Mouse (Mus musculus): ENCODE results near the gene Kank3.
"Not testable (repeated sequence)": the region's sequence is repeated elsewhere in the genome, so short reads cannot be mapped to it uniquely, and the experiment has no call there.

The Kank3 gene

DNA sequence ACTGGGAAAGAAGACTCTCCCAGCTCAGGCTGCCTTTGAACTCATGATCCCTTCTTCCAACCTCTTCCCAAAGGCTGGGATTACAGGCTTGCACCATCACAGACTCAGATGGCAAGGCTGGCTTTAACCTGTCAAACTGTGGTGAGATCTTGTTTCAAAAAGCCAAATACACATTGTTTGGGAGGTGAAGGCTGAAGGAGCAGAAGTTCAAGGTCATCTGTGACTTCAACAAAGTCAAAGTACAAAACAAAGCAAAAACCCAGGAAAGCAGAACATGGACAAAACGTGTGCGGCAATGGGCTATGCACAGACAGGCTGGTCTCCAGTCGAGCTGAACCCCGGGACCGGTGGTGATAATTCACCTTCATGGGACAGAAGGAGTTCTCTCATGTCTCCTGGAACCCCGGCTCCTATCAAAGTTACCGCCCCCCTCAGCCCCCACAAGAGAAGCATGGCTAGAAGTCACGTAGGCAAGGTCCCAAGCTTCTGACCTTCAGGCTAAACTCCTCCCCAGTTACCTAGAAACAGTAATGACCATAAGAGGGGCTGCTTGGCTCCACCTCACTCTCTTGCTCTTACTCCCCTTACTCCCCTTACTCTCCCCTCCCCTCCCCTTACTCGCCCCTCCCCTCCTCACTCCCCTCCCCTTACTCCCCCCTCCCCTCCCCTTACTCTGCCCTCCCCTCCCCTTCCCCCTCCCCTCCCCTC lies 3.0 kb upstream of the Kank3 start:
- no peak for DNase-seq (ENCODE audit: low spot score in 2 of 2)

DNA sequence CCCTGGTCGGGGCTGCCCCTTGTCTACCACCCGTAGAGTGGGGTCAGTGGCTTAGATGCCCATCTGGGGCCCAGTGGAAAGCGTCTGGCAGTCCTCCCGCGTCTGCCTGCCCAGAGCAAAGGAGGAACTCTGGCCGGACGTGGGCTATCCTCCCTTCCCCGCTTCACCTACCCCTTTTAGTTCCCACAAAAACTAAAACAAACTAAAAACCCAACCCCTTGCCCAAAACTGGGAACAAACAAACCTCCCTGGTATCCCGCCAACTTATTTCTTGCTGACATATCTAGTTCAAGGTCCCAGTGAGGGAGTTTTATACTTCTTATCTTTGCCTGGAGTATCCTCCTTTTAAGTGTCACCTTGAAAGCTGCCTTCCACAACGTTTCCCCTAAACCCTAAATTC lies 2.1 kb upstream of the Kank3 start:
- no peak for DNase-seq (ENCODE audit: low spot score in 2 of 2)

DNA sequence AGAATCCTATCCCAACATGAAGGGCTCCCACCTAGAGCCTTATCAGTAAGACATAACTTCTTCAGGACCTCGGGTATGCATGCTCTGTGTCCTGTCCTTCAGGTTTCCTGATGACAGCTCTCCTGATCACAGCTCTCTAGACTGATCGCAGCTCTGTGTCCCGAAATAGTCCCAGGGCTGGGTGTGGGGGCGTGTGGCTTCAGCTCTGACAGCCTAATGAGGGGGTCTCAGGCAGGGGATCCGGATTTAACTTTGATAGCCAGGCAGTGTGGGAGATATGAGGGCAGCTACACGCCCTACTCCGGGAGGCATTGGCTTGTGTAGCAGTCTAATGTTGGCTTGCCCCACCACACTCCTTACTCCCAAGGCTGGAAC lies 810 bp downstream of the Kank3 start:
- DNase-seq (ENCODE audit: low spot score in 2 of 2): no peak

GRCm38 (mm10) chr17:33812475-33812874 lies 2.2 kb downstream of the Kank3 start:
- no peak for DNase-seq (ENCODE audit: low spot score in 2 of 2)

GRCm38 (mm10) chr17:33812990-33813389 lies 2.7 kb downstream of the Kank3 start:
- DNase-seq (ENCODE audit: low spot score in 2 of 2): no peak

DNA sequence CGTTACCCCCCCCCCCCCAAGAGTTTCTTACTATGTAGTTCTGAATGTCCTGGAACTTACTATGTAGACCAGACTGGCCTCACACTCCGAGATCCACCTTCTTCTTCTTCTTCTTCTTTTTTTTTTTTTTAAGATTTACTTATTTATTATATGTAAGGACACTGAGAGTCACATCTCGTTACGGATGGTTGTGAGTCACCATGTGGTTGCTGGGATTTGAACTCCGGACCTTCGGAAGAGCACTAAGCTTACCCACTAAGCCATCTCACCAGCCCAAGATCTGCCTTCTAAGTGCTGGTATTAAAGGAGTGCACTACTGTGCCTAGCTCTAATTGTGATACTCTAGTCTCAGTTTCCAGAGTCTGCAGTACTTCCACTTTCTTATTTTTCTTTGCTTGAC lies 5.1 kb downstream of the Kank3 start:
- no peak for DNase-seq (ENCODE audit: low spot score in 2 of 2)

DNA sequence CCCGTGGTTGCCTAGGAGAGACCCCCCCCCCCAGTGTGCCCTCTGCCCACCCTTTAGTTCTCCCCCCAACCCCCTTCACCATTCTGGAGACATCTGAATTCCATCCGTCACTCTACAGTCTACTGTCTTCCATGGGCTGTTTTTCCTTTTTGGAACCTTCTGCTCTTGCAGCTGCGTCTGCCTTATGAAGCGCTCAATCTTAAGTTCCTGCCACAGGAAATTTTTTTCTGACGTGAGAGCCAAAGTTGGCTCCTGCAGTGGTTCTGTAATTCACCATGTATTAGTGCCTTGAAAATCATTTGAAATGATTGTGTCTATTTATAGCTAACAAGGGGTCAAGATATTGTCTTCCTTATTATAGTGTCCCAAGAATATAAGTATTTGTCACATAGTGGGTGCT lies 6.3 kb downstream of the Kank3 start:
- no peak for DNase-seq (ENCODE audit: low spot score in 2 of 2)

DNA sequence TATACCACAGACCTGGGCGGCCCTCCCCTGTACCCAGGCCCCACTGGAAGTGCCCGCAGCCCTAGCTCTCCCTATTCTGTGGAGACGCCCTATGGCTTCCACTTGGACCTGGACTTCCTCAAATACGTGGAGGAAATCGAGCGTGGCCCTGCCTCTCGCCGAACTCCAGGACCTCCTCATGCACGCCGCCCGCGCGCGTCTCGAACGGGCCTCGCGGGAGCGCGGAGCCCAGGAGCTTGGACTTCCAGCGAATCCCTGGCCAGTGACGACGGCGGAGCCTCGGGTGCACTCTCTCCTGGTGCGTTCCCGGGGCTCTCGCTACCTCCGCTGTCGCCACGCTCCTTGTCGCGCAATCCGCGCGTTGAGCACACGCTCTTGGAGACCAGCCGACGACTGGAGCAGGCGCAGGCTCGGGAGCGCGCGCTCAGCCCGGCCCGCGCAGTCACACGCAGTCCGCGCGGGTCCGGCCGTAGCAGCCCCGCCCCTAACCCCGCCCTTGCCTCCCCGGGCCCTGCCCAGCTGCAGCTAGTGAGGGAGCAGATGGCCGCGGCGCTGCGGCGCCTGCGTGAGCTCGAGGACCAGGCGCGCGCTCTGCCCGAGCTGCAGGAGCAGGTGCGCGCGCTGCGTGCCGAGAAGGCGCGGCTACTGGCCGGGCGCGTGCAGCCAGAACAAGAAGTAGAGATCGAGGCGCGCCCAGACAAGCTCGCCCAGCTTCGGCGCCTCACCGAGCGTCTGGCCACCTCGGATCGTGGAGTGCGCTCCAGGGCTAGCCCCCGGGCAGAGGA lies 7.1 kb downstream of the Kank3 start:
- peak; percentile 74 to 77 for DNase-seq (ENCODE audit: low spot score in 2 of 2)

DNA sequence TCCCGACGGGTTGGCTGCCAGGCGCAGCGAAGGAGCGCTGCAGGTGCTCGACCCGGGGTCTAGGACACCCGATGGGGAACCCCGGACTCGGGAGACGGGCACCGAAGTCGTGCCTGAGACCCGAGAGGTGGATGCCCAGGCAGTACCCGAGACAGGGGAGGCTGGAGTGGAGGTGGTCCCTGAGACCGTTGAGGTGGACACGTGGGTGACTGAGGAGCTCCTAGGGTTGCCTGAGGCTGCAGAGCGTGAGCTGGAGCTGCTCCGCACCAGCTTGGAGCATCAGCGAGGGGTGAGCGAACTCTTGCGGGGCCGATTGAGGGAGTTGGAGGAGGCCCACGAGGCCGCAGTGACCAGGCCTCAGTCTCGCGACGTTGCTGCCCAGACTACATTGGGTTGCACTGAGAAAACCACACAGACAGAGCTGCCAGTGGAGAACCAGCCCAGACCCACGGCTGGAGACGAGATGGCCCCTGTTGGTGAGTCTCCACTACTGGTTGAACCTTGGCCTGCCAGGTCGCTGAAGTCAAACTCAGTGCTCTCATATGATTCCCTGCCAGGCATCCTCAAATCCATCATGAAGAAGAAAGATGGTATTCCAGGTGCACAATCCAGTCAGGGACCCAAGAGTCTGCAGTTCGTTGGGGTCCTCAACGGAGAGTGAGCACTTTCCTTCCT lies 7.8 kb downstream of the Kank3 start:
- peak in 1 of 2 experiments; percentile 17 for DNase-seq (ENCODE audit: low spot score in 2 of 2)

DNA sequence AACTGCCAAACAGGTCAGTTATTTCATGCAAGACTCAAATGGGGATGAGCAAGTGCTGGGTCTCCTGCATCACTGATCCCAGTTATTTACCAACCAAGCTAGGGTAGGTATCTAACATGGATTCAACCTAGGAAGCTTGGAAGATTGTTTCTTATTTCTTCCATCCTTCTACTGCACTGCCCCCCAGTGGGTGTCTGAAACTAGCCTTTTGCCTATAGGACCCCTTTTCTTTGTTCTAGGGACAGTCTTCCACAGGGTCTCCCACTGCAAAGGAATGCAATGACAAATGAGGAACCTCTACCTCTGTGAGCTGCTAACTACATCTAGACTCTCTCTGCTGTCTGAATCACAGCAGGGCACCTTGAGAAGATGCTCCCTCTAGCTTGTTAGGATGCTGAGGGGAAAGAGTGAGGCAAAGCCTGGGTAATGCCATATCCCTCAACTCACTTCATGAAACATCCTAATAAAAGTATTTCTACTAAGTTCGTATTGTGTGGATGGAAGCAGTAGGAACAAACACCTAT lies 12.2 kb downstream of the Kank3 start:
- no peak for DNase-seq (ENCODE audit: low spot score in 2 of 2)

DNA sequence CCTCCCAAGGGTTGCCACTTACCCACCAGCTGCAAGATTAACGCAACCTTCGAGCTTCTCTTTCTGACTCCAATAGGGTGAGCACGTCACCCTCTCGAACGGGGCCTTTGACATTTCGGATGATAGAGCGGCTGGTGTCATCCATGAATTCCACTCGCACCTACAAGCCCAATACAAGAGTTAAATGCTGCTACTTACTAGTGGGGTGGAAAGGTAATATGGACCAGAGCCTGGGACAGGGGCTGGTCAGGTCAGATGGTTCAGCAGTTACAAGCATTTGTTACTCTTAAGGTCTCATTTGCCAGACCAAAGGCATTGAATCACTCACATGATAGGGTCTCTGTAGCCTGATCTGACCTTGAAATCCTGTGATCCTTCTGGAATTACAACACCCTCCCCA lies 12.9 kb downstream of the Kank3 start:
- DNase-seq (ENCODE audit: low spot score in 2 of 2): not testable (repeated sequence)

DNA sequence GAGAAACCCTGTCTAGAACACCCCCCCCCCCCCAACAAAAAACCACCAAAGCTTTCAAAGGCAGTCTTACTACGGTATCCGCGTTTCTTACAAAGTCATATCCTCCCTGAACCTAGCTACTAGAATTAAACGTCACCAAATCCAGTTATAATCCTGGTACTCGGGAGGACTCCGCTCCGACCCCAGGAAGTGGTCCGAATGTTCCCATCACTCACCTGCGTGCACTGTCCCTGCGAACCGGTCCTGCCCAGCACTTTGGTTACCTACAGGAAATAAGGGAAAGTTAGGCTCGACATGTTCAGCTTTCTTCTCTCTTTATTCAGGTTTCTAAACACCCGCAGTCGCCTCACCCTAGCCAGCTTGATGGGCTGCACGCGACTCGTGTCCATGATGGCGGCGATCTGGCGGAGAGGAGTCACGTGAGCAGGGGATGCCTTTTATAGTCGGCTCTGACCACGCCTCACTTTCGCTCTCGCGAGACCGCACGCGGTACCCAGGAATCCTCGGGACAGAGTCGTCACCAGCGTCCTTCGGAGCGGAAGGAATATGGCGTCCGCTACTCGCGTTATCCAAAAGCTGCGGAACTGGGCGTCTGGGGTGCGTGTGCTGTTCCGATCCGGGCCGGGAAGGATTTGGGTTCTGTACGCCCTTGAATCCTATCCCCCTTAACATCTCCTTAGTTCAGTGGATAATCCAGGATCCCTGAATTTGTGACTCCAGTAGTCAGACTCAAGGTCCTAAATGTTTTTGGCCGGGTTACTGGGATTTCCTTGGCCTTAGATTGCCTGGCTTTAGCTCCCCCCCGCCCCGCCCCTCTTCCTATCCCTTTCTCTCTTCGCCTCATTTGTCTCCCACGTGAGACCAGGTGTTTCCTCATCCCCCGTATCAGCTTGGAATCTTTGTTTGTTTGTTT lies 14.0 kb downstream of the Kank3 start, which contains the start of the genes Rps28 and Ndufa7:
Rps28 (minus strand) TSS at position 479 of the 913 bp plus-strand sequence.
Ndufa7 (plus strand) TSS at position 489 of the 913 bp plus-strand sequence.
- DNase-seq (ENCODE audit: low spot score in 2 of 2): peak; percentile 98

DNA sequence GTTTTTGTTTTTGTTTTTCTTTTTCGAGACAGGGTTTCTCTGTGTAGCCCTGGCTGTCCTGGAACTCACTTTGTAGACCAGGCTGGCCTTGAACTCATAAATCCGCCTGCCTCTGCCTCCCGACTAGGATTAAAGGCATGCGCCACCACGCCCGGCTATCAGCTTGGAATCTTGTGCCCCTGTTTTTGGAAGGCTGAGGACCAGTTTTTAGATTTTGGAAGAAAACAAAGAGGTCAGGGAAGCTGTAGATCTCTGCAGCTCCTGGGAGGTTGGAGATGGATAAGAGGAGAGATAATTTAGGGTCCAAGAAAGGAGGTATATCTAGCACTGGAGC lies 14.6 kb downstream of the Kank3 start:
- DNase-seq (ENCODE audit: low spot score in 2 of 2): not testable (repeated sequence)

GRCm38 (mm10) chr17:33825462-33825861 lies 15.1 kb downstream of the Kank3 start:
- no peak for DNase-seq (ENCODE audit: low spot score in 2 of 2)

- DNase-seq (ENCODE audit: low spot score in 2 of 2): peak; percentile 36 to 71
These were observed 16.5 kb downstream of the Kank3 start for GRCm38 (mm10) chr17:33826850-33827249.

DNA sequence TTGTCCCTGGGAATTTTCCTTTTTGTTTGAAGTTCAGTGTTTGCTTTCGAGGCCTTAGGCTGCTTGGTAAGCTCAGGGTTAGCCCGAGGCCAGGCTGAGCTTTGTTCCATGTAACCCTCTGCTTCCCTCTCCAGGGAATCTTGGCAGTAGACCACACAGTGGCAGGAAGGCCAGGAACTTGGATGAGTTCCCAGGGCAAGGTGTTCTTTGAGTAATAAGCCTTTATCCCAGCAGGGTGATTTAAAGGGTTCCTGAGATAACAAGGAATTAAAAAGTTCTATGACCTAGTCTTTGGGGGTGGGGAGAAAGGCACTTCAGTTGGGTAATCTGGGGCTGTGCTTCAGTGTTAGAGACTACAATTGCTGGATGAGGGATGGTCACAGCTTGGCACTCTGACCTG lies 18.6 kb downstream of the Kank3 start:
- no peak for DNase-seq (ENCODE audit: low spot score in 2 of 2)

- no peak for DNase-seq (ENCODE audit: low spot score in 2 of 2)
These were observed 19.2 kb downstream of the Kank3 start for GRCm38 (mm10) chr17:33829561-33829960.

DNA sequence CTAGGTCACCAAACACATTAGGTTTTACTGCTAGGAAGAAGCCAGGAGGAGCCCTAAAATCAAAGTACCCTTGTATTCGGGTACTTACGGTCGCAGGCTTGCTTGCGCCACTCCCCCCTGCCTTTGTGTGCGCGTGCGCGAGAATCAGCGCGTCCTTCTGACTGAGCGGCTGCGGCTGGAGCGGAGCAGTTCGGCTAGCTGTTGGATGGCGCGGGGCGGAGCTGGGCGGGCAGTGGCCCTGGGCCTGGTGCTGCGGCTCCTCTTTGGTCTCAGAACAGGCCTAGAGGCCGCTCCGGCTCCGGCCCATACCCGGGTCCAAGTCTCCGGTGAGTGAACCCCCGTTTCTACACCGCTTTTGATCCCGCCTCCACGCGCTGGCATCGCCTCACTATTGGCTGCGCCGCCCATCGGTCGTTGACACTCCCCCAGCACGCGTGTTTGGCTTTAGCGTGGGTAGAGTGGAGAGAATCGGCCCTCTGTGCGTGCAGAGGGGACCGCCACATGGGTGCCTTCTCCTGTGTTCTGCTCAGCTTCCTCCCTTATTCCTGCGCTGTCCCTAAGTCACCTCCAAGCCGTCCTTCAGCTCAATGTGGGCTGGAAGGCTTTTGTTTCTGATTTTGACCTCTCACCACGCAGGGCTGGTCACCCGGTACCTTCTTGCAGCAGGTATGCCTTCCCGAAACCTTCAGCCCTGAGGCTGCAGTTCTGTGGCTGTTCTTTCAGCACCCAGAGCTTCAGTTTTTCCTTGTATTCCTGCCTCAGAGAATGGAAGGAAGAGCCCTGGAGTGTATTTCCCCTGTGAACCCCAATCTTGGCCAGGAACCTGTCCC lies 32.9 kb downstream of the Kank3 start, which contains the start of gene Cd320:
Cd320 (plus strand) TSS at position 126 of the 830 bp plus-strand sequence.
- DNase-seq (ENCODE audit: low spot score in 2 of 2): peak; percentile 75 to 82

GRCm38 (mm10) chr17:33844196-33844595 lies 33.9 kb downstream of the Kank3 start:
- no peak for DNase-seq (ENCODE audit: low spot score in 2 of 2)

DNA sequence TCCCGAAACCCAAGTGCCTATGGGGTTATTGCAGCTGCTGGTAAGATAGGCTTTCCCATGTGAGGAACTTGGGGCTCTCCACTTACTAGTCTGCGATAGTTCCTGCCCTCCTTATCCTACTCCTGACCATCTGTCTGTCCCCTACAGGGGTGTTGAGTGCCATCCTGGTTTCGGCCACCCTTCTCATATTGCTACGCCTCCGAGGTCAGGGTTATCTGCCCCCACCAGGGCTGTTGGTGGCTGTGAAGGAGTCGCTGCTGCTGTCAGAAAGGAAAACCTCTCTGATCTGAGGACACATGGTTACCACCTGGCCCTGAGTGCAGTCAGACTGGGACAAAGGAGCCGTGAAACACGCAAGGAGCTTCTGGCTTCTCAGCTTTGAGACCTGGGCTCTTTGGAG lies 37.8 kb downstream of the Kank3 start:
- DNase-seq (ENCODE audit: low spot score in 2 of 2): no peak
